ENCODE assay signal across 7 mouse cellular contexts in genomic region chr7:141429310-141429709, GRCm38 (mm10). TPM values are rescaled to one million over a fixed set of nuclear protein-coding genes. Genes with fewer than 3 reads are reported as not detected.
DNase-seq lines count a peak whose midpoint lies in the region; ATAC-seq and TF ChIP-seq lines count a peak whose summit lies in the region.

Gene Cend1 (minus strand): TSS chr7:141429491.

- no peaks in the 10 kb centered on the region for H3K79me2 ChIP-seq in myocyte (ENCODE audit: control insufficient read depth, insufficient read depth)

- H3K27ac ChIP-seq in limb, embryonic 12.5 days = no peak within 1 kb of the TSS

- no peak within 1 kb of the TSS for H3ac ChIP-seq in myocyte (ENCODE audit: control insufficient read depth, insufficient read length)

- TF ChIP-seq POLR2A in myocyte (IDR thresholded peaks at IDR 0.05; ENCODE audit: insufficient read length, low read depth) = no peak

- H3K27me3 ChIP-seq in limb, embryonic 12.5 days = no peaks in the 10 kb centered on the region
- no peaks in the 10 kb centered on the region for H3K27me3 ChIP-seq in myocyte (ENCODE audit: control insufficient read depth, insufficient read depth, insufficient read length)

- peak; percentile 40; the same call in 1 of the 2 replicates for ATAC-seq in limb, embryonic 12.5 days (ENCODE audit: insufficient number of reproducible peaks, insufficient read depth, low FRiP score, low TSS enrichment, low read depth)

- peak within 1 kb of the TSS; percentile 37; the same call in 1 of the 2 replicates for H3K9ac ChIP-seq in limb, embryonic 12.5 days (replicated peaks)

- H3K4me2 ChIP-seq in limb, embryonic 12.5 days = peak within 1 kb of the TSS; percentile 62
- H3K4me2 ChIP-seq in myocyte (ENCODE audit: low read depth) = no peak within 1 kb of the TSS

- WGBS in limb, embryonic 12.5 days = 5% methylated on average over 19 of the region's 19 CpGs

- peaks cover 24% of the 10 kb centered on the region for H3K4me1 ChIP-seq in limb, embryonic 12.5 days (replicated peaks)

- peaks cover 47% of the 10 kb centered on the region for H3K36me3 ChIP-seq in limb, embryonic 12.5 days
- no peaks in the 10 kb centered on the region for H3K36me3 ChIP-seq in myocyte (ENCODE audit: control insufficient read depth, insufficient read depth)

- peak; percentile 45 for DNase-seq in adrenal gland, postnatal 25 days
- DNase-seq in cerebellum, adult 9-11 months = peak; percentile 96
- DNase-seq in frontal cortex, postnatal 14 days (ENCODE audit: low spot score in 2 of 2) = peak; percentile 82 to 87
- DNase-seq in kidney, adult 9 months = peak; percentile 56
- no peak for DNase-seq in natural killer cell, adult 2 months (ENCODE audit: low spot score in 2 of 2)

- no peaks in the 10 kb centered on the region for H3K9me3 ChIP-seq in limb, embryonic 12.5 days

- peak within 1 kb of the TSS; percentile 37 for H3K4me3 ChIP-seq in limb, embryonic 12.5 days (replicated peaks)
- no peak within 1 kb of the TSS for H3K4me3 ChIP-seq in myocyte

TF ChIP-seq in myocyte, 11 proteins besides CTCF, POLR2A, EP300 and RAD21:
- no peak for TF ChIP-seq REST (IDR thresholded peaks at IDR 0.05; ENCODE audit: insufficient read depth, insufficient read length)
- TF ChIP-seq POLR2AphosphoS2 (IDR thresholded peaks at IDR 0.05; ENCODE audit: insufficient read length, low read depth) = peak; percentile 22

RNA-seq across cellular contexts. Expression of gene Cend1, which starts in this region (rescaled TPM):
- total RNA-seq in adrenal gland, postnatal 25 days (2021) = 0.57 and 1.3 TPM in 2 replicates
- polyA plus RNA-seq in limb, embryonic 12.5 days (2016; fragmentation: Nextera tagmentation; extraction: Ambion mirVana) = 5.6 and 6.3 TPM in 2 replicates
- polyA plus RNA-seq in myocyte (2012; fragmentation: generic; extraction: Trizol) = 0.25 TPM

Comparison
In these comparisons a context has a peak if more than half of its experiments do, and no peak if none do; other contexts are left out.
1. DNase-seq: peak in adrenal gland, postnatal 25 days (single experiment), cerebellum, adult 9-11 months (single experiment), frontal cortex, postnatal 14 days (2 of 2) and kidney, adult 9 months (single experiment); none in natural killer cell, adult 2 months (0 of 2).